Mouse (Mus musculus): ENCODE measurements around the gene Egfem1. TPM values are rescaled to one million over a fixed set of nuclear protein-coding genes. Genes with fewer than 3 reads are reported as not detected.

Egfem1 gene
- 4.2 and 4.8 TPM in 2 replicates for polyA plus RNA-seq (2021; fragmentation: Nextera tagmentation)
- long read RNA-seq, experiment 1, partial matches to known transcripts = 0 of 5 reads
- long read RNA-seq, experiment 1, other reads (novel, unspliced or antisense) = 5 of 5 reads
- long read RNA-seq, experiment 2, partial matches to known transcripts = 2 of 16 reads
- long read RNA-seq, experiment 2, other reads (novel, unspliced or antisense) = 14 of 16 reads

GRCm38 (mm10) chr3:29081952-29082295 is at the start of gene Egfem1:
TSS of gene Egfem1 (plus strand) at chr3:29082023.

Small RNAs within 50 kb of the gene (microRNA-seq; reads per million reads assigned to microRNA genes)
- gene Mir21b (not detected), gene Mir551b (46.2 reads per million, percentile 50 among the genes with 10 or more reads in this experiment)

Other genes with a start within 250 kb of the Egfem1 start
- gene Gm1527, start 189.4 kb upstream of the Egfem1 start, polyA plus RNA-seq (2021; fragmentation: Nextera tagmentation) = not detected in 2 replicates

Data from layer of hippocampus, adult 6 months (tissue).